Mouse (Mus musculus) hindbrain, postnatal 0 days (tissue): ENCODE measurements at regions not wholly inside any gene's neighbourhood (a gene's known extent, or its start where the extent isn't known, plus 50 kb on each side); places are given as distances from the start of the nearest gene placed in this dataset.
A peak's percentile ranks its signal among the peaks of the same experiment; 100 is the strongest.

Source experiments
- ATAC-seq: fragments of 200-750 bp; cut with Nextera tagmentation; 2 replicates; pipeline ENCODE4 v1.8.0; 2017; ENCODE audit warnings: mild to moderate bottlenecking, moderate TSS enrichment, moderate library complexity
- DNase-seq: peaks from one replicate; pipeline ENCODE4 v3.0.0-alpha.2; 2015; ENCODE audit warnings: low spot score
- H3K27ac ChIP-seq: fragments of 300-500 bp; sonication (generic); 2 replicates; pipeline ENCODE4 v1.5.1; 2014; ENCODE audit warnings: mild to moderate bottlenecking
- H3K27me3 ChIP-seq: fragments of 300-500 bp; sonication (generic); 2 replicates; pipeline ENCODE4 v1.6.1; 2014; ENCODE audit warnings: low read length, mixed read lengths; ENCODE audit not compliant: insufficient read depth
- H3K36me3 ChIP-seq: fragments of 300-500 bp; sonication (generic); 2 replicates; pipeline ENCODE4 v1.6.1; 2014; ENCODE audit warnings: low read length, mixed read lengths; ENCODE audit not compliant: insufficient read depth
- H3K4me1 ChIP-seq: fragments of 300-500 bp; sonication (generic); 2 replicates; pipeline ENCODE4 v1.6.1; 2014; ENCODE audit warnings: antibody characterized with exemption, low read length, mixed read lengths; ENCODE audit not compliant: insufficient read depth
- H3K4me2 ChIP-seq: fragments of 300-500 bp; sonication (generic); 2 replicates; pipeline ENCODE4 v1.6.1; 2014; ENCODE audit warnings: low read depth, mild to moderate bottlenecking, low read length, moderate library complexity, mixed read lengths
- H3K4me3 ChIP-seq: fragments of 300-500 bp; sonication (generic); 2 replicates; pipeline ENCODE4 v1.5.1; 2014; ENCODE audit warnings: low read length
- H3K9ac ChIP-seq: fragments of 300-500 bp; sonication (generic); replicated peaks from 2 replicates; pipeline ENCODE4 v1.6.1; 2014; ENCODE audit warnings: mild to moderate bottlenecking, low read length, moderate library complexity, mixed read lengths
- H3K9me3 ChIP-seq: fragments of 300-500 bp; sonication (generic); 2 replicates; pipeline ENCODE4 v1.6.1; 2016; ENCODE audit warnings: low read length, mixed read lengths
- CTCF ChIP-seq: IDR thresholded peaks from 2 replicates; pipeline ENCODE4 v1.5.1; 2016; ENCODE audit warnings: antibody characterized with exemption, control low read depth, low read depth
- WGBS: fragments of 180-500 bp; shearing (Covaris S2); extraction: QIAGEN DNeasy Blood & Tissue Kit; methylation state at CpG from one replicate; pipeline ENCODE4 v1.1.7; 2014; 5-methylcytosine and 5-hydroxymethylcytosine counted together

DNA sequence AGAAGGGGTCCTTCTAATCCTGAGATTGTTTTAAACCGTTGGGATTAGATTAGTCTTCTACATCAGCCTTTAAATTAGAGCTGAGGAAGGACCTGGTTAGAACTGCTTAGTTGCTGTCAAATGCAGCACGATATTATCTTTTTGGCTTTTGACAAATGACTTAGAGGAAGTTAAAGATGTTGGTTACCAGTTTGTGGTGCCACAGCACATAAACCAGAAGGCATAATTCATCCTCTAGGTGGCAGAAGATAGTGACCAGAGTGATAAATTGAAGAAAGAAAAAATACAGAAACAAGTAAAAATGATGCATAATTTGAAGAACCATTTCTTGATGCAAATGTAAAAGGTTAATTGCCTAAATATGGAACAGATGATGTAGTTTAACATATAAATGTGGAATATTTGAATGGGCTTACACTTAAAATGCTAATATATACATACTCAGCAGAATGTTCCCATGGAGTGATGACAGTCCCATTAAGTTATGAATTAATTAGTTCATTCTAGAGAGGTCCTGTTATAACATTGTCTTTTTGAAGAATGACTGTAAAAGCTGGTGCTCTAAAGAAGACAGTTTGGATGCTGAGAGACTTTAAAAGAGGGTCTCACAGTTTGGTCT lies 760.0 kb downstream of the 1190002N15Rik start:
- no peak overlapping the region for H3K27ac ChIP-seq
- no peak overlapping the region for H3K4me3 ChIP-seq
- TF ChIP-seq CTCF = peak; percentile 37
- WGBS = 62% methylated on average over 2 of the region's 2 CpGs
- no peaks in the 10 kb centered on the region for H3K36me3 ChIP-seq
- H3K4me2 ChIP-seq = no peak overlapping the region
- H3K9me3 ChIP-seq = no peaks in the 10 kb centered on the region
- no peak for DNase-seq
- ATAC-seq = no peak
- no peak overlapping the region for H3K9ac ChIP-seq
- H3K27me3 ChIP-seq = no peaks in the 10 kb centered on the region
- no peaks in the 10 kb centered on the region for H3K4me1 ChIP-seq
